8 mouse cellular contexts compared by ENCODE assay signal in the genomic region with DNA sequence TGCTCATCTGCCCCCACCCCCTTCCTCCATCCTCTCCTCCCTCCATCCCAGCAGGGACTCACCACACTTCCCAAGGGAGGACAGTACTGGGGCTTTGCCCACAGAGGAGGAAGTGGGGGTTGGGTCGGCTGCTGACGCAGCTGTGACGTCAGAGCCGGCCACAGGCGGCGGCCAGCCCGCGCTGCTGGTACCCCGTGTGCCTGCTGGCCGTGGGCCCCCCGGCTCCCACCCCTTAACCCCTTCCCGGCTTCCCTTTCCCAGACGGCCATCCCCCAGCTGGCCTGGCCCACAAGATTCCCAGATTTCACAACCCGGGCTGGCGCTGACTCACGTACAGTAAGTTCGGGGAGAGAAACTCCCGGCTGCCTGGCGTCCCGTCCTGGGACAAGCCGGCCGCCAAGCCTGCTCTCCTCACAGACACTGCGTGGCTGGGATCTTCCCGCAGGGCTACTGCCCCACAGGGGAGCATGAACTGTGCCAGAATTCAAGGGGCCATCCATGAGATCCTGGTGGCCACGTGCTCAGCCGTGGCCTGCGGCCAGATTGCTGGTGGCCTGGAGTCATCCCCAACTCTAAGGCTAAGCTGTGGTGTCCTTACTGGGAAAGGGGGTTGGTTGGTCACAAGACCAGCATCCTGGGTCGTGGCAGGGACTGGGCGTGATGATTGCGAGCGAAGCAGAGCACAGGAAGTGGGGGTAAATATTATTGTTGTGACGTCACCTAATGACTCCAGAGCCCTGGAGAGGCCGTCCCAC.
A peak's percentile ranks its signal among the peaks of the same experiment; 100 is the strongest.
DNase-seq lines count a peak whose midpoint lies in the region; ATAC-seq and TF ChIP-seq lines count a peak whose summit lies in the region.

No protein-coding gene starts in this region.

- peak overlapping the region; percentile 75 for H3K4me2 ChIP-seq in forebrain, postnatal 0 days (ENCODE audit: low read depth)

- H3K9ac ChIP-seq in forebrain, postnatal 0 days, result peak overlapping the region; percentile 41

- peaks cover 6% of the 10 kb centered on the region; the same call in 1 of the 2 replicates for H3K36me3 ChIP-seq in E14TG2a.4 (ENCODE audit: insufficient read depth, low read length)
- no peaks in the 10 kb centered on the region for H3K36me3 ChIP-seq in forebrain, postnatal 0 days (ENCODE audit: insufficient read depth)
- no peaks in the 10 kb centered on the region for H3K36me3 ChIP-seq in hindbrain, embryonic 10.5 days

- H3K27ac ChIP-seq in forebrain, postnatal 0 days (ENCODE audit: low read depth, low read length), result 0 out of 2 replicates have a peak overlapping the region, but pooled peaks have one; percentile 15
- H3K27ac ChIP-seq in hindbrain, embryonic 10.5 days, result peak overlapping the region; percentile 95

- H3K4me1 ChIP-seq in E14TG2a.4 (replicated peaks; ENCODE audit: low read depth, low read length), result peaks cover 52% of the 10 kb centered on the region
- H3K4me1 ChIP-seq in forebrain, postnatal 0 days (ENCODE audit: insufficient read depth), result no peaks in the 10 kb centered on the region; the same call in 1 of the 2 replicates
- H3K4me1 ChIP-seq in hindbrain, embryonic 10.5 days (replicated peaks), result peaks cover 61% of the 10 kb centered on the region

- no peak for TF ChIP-seq CTCF in E14TG2a.4 (conservative IDR thresholded peaks at IDR 0.05; ENCODE audit: low read length)
- TF ChIP-seq CTCF in forebrain, postnatal 0 days (IDR thresholded peaks at IDR 0.05; ENCODE audit: low read depth), result no peak

- peaks cover 11% of the 10 kb centered on the region for H3K27me3 ChIP-seq in E14TG2a.4 (ENCODE audit: insufficient read depth, low read length)
- no peaks in the 10 kb centered on the region for H3K27me3 ChIP-seq in forebrain, postnatal 0 days (ENCODE audit: insufficient read depth, low read length)
- H3K27me3 ChIP-seq in hindbrain, embryonic 10.5 days (ENCODE audit: insufficient read depth, poor library complexity, severe bottlenecking), result peaks cover 19% of the 10 kb centered on the region

- no peaks in the 10 kb centered on the region for H3K9me3 ChIP-seq in E14TG2a.4 (ENCODE audit: low read length)
- H3K9me3 ChIP-seq in forebrain, postnatal 0 days (ENCODE audit: low read length), result no peaks in the 10 kb centered on the region
- H3K9me3 ChIP-seq in hindbrain, embryonic 10.5 days, result no peaks in the 10 kb centered on the region

- peak; percentile 83 for DNase-seq in adrenal gland, postnatal 25 days
- peak; percentile 55 for DNase-seq in forebrain, postnatal 0 days
- peak; percentile 77 for DNase-seq in hindbrain, embryonic 10.5 days (ENCODE audit: low spot score)
- peak; percentile 37 to 55 for DNase-seq in layer of hippocampus, postnatal 14 days (ENCODE audit: low spot score in 2 of 2)
- peak; percentile 23 for DNase-seq in retina, postnatal 7 days (ENCODE audit: low read depth, low spot score)
- peak; percentile 57 for DNase-seq in urinary bladder, postnatal 10 days (ENCODE audit: low spot score)

- peak overlapping the region; percentile 80 for H3K4me3 ChIP-seq in E14TG2a.4 (replicated peaks; ENCODE audit: low read length)
- peak overlapping the region; percentile 36 for H3K4me3 ChIP-seq in forebrain, postnatal 0 days (ENCODE audit: low read depth, low read length)
- peak overlapping the region; percentile 77 for H3K4me3 ChIP-seq in hindbrain, embryonic 10.5 days

- 2% methylated on average over 33 of the region's 33 CpGs for WGBS in forebrain, postnatal 0 days
- 2% methylated on average over 33 of the region's 33 CpGs for WGBS in hindbrain, embryonic 10.5 days

- ATAC-seq in forebrain, postnatal 0 days, result peak; percentile 50
- ATAC-seq in megakaryocyte, adult 5-6 weeks (ENCODE audit: poor library complexity, severe bottlenecking), result peak; percentile 45

Comparison
In these comparisons a context has a peak if more than half of its experiments do, and no peak if none do; other contexts are left out.
1. Peak in every context shown above with its lines: DNase-seq, ATAC-seq, H3K4me3 ChIP-seq and H3K27ac ChIP-seq.
2. DNase-seq: peak in every context shown above with its lines; median percentile 83 in adrenal gland, postnatal 25 days; 77 in hindbrain, embryonic 10.5 days; 57 in urinary bladder, postnatal 10 days; 55 in forebrain, postnatal 0 days; 46 in layer of hippocampus, postnatal 14 days; 23 in retina, postnatal 7 days.